Mouse (Mus musculus): Measurements from ENCODE around the gene A230072I06Rik. TPM values are rescaled to one million over a fixed set of nuclear protein-coding genes. Genes with fewer than 3 reads are reported as not detected.

The A230072I06Rik gene
- polyA plus RNA-seq (2015; fragmentation: Nextera tagmentation; extraction: Ambion mirVana), result not detected in 2 replicates

GRCm38 (mm10) chr8:12278663-12279312 is at the start of gene A230072I06Rik:
A230072I06Rik (plus strand) TSS chr8:12278819.

Other genes starting within 250 kb of the A230072I06Rik start
- not detected in 2 replicates for gene Sox1, start 116.5 kb downstream of the A230072I06Rik start, polyA plus RNA-seq (2015; fragmentation: Nextera tagmentation; extraction: Ambion mirVana)